Mouse (Mus musculus): Measurements from ENCODE around the gene Matn4.

DNA sequence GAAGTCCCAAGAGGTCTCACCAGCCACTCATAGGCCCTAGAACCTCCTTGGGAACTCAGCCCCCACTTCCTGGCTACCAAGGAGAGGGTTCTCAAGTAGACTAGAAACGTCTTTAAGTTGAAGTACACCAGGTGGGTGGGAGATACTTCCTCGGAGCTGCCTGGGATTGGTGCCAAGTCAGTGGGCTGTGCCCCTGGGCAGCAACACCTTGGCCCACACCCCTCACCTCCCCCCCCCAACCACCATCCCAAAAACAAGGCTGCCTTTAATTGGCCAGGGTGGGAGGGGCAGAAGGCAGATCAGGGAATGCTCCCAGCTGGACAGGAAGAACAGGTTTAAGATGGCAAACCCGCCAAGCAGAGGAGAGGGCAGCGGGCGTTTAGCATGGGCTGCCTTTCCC is 35.4 kb upstream of the Matn4 start:
- TF ChIP-seq CTCF (IDR thresholded peaks at IDR 0.05; ENCODE audit: control insufficient read depth, insufficient read depth, insufficient read length): no peak
- TF ChIP-seq USF1 (IDR thresholded peaks at IDR 0.05; ENCODE audit: low read depth): no peak
- no peak for TF ChIP-seq MYOD1 (IDR thresholded peaks at IDR 0.05; ENCODE audit: control insufficient read depth, insufficient read length, low read depth)
- no peak for TF ChIP-seq MAX (IDR thresholded peaks at IDR 0.05)
- TF ChIP-seq CEBPB (IDR thresholded peaks at IDR 0.05; ENCODE audit: low read depth): no peak

Data from C2C12 (cell line).